Mouse (Mus musculus): ENCODE measurements around the gene Fam167b. TPM values are rescaled to one million over a fixed set of nuclear protein-coding genes. Genes with fewer than 3 reads are reported as not detected.

Gene Fam167b
- 13.1 and 15.0 TPM in 2 replicates for polyA plus RNA-seq (2015; fragmentation: Nextera tagmentation; extraction: Ambion mirVana)

- Histone ChIP-seq H3K9me3 (ENCODE audit: low read length) (no peaks in the 10 kb centered on the region), H3K4me3 (ENCODE audit: low read depth, low read length) (no peak within 1 kb of the TSS; the same call in 1 of the 2 replicates), H3K9ac (replicated peaks) (no peak within 1 kb of the TSS), H3K36me3 (replicated peaks; ENCODE audit: insufficient read depth, low read length) (no peaks in the 10 kb centered on the region), H3K27ac (ENCODE audit: low read depth) (peak within 1 kb of the TSS; percentile 53; the same call in 1 of the 2 replicates), H3K27me3 (ENCODE audit: insufficient read depth, low read length) (no peaks in the 10 kb centered on the region), H3K4me2 (ENCODE audit: low read depth, low read length) (0 out of 2 replicates have a peak within 1 kb of the TSS, but pooled peaks have one; percentile 0), H3K4me1 (ENCODE audit: insufficient read depth) (peaks cover 3% of the 10 kb centered on the region; the same call in 1 of the 2 replicates)
- TF ChIP-seq EP300 (IDR thresholded peaks at IDR 0.05; ENCODE audit: low read depth): no peak
- TF ChIP-seq CTCF (IDR thresholded peaks at IDR 0.05; ENCODE audit: low read depth): no peak
- DNase-seq (no peak), ATAC-seq (peak; percentile 22; the same call in 1 of the 2 replicates)
- 63% methylated on average over 5 of the region's 5 CpGs for WGBS (ENCODE audit: insufficient replicate concordance)
These were observed at the start of gene Fam167b for GRCm38 (mm10) chr4:129578466-129578865. Gene Fam167b (minus strand): TSS chr4:129578549.

- no peak overlapping the region for H3K4me3 ChIP-seq (ENCODE audit: low read depth, low read length)
- TF ChIP-seq EP300 (IDR thresholded peaks at IDR 0.05; ENCODE audit: low read depth) (no peak), CTCF (IDR thresholded peaks at IDR 0.05; ENCODE audit: low read depth) (no peak)
- no peaks in the 10 kb centered on the region for H3K9me3 ChIP-seq (ENCODE audit: low read length)
- H3K4me2 ChIP-seq (ENCODE audit: low read depth, low read length): no peak overlapping the region
- H3K36me3 ChIP-seq (replicated peaks; ENCODE audit: insufficient read depth, low read length): peaks cover 45% of the 10 kb centered on the region
- peaks cover 26% of the 10 kb centered on the region for H3K4me1 ChIP-seq (ENCODE audit: insufficient read depth)
- H3K27me3 ChIP-seq (ENCODE audit: insufficient read depth, low read length): no peaks in the 10 kb centered on the region
- no peak overlapping the region for H3K27ac ChIP-seq (ENCODE audit: low read depth)
- DNase-seq (no peak), ATAC-seq (no peak)
- H3K9ac ChIP-seq (replicated peaks): no peak overlapping the region
- WGBS (ENCODE audit: insufficient replicate concordance): 76% methylated on average over 6 of the region's 6 CpGs
These were observed 47.7 kb upstream of the Fam167b start for GRCm38 (mm10) chr4:129626035-129626434.

- Histone ChIP-seq H3K27me3 (ENCODE audit: insufficient read depth, low read length) (no peaks in the 10 kb centered on the region), H3K27ac (ENCODE audit: low read depth) (peak overlapping the region; percentile 94), H3K4me3 (ENCODE audit: low read depth, low read length) (no peak overlapping the region), H3K4me2 (ENCODE audit: low read depth, low read length) (peak overlapping the region; percentile 93), H3K36me3 (replicated peaks; ENCODE audit: insufficient read depth, low read length) (peaks cover 41% of the 10 kb centered on the region), H3K9ac (replicated peaks) (0 out of 2 replicates have a peak overlapping the region, but pooled peaks have one; percentile 35), H3K4me1 (ENCODE audit: insufficient read depth) (peaks cover 26% of the 10 kb centered on the region), H3K9me3 (ENCODE audit: low read length) (no peaks in the 10 kb centered on the region)
- 49% methylated on average over 4 of the region's 4 CpGs for whole genome bisulfite sequencing (ENCODE audit: insufficient replicate concordance)
- no peak for TF ChIP-seq EP300 (IDR thresholded peaks at IDR 0.05; ENCODE audit: low read depth)
- TF ChIP-seq CTCF (IDR thresholded peaks at IDR 0.05; ENCODE audit: low read depth): no peak
- DNase-seq: no peak
- no peak for ATAC-seq
These were observed 47.1 kb upstream of the Fam167b start for GRCm38 (mm10) chr4:129625496-129625895.

- Histone ChIP-seq H3K9ac (replicated peaks) (peak overlapping the region; percentile 35), H3K27ac (ENCODE audit: low read depth) (peak overlapping the region; percentile 94), H3K4me3 (ENCODE audit: low read depth, low read length) (peak overlapping the region; percentile 66), H3K9me3 (ENCODE audit: low read length) (no peaks in the 10 kb centered on the region), H3K4me2 (ENCODE audit: low read depth, low read length) (peak overlapping the region; percentile 93), H3K4me1 (ENCODE audit: insufficient read depth) (peaks cover 26% of the 10 kb centered on the region), H3K27me3 (ENCODE audit: insufficient read depth, low read length) (no peaks in the 10 kb centered on the region), H3K36me3 (replicated peaks; ENCODE audit: insufficient read depth, low read length) (peaks cover 37% of the 10 kb centered on the region)
- peak; percentile 26 for ATAC-seq
- DNase-seq: peak; percentile 81
- 4% methylated on average over 6 of the region's 6 CpGs for WGBS (ENCODE audit: insufficient replicate concordance)
- TF ChIP-seq CTCF (IDR thresholded peaks at IDR 0.05; ENCODE audit: low read depth) (no peak), EP300 (IDR thresholded peaks at IDR 0.05; ENCODE audit: low read depth) (no peak)
These were observed 46.7 kb upstream of the Fam167b start for GRCm38 (mm10) chr4:129625029-129625370.

GRCm38 (mm10) chr4:129624281-129625028 is 46.1 kb upstream of the Fam167b start:
- peak overlapping the region; percentile 84 for H3K9ac ChIP-seq (replicated peaks)
- 3% methylated on average over 18 of the region's 18 CpGs for WGBS (ENCODE audit: insufficient replicate concordance)
- peaks cover 26% of the 10 kb centered on the region for H3K4me1 ChIP-seq (ENCODE audit: insufficient read depth)
- H3K27me3 ChIP-seq (ENCODE audit: insufficient read depth, low read length): no peaks in the 10 kb centered on the region
- DNase-seq: peak; percentile 90
- H3K27ac ChIP-seq (ENCODE audit: low read depth): peak overlapping the region; percentile 94
- TF ChIP-seq CTCF (IDR thresholded peaks at IDR 0.05; ENCODE audit: low read depth): no peak
- TF ChIP-seq EP300 (IDR thresholded peaks at IDR 0.05; ENCODE audit: low read depth): no peak
- peaks cover 31% of the 10 kb centered on the region for H3K36me3 ChIP-seq (replicated peaks; ENCODE audit: insufficient read depth, low read length)
- peak overlapping the region; percentile 93 for H3K4me2 ChIP-seq (ENCODE audit: low read depth, low read length)
- H3K4me3 ChIP-seq (ENCODE audit: low read depth, low read length): peak overlapping the region; percentile 66
- ATAC-seq: peak; percentile 95
- no peaks in the 10 kb centered on the region for H3K9me3 ChIP-seq (ENCODE audit: low read length)

GRCm38 (mm10) chr4:129623681-129624091 is 45.3 kb upstream of the Fam167b start, which contains the start of gene Ccdc28b:
Gene Ccdc28b (minus strand): TSS chr4:129623947.
- peak; percentile 38 for DNase-seq
- H3K9me3 ChIP-seq (ENCODE audit: low read length): no peaks in the 10 kb centered on the region
- H3K4me1 ChIP-seq (ENCODE audit: insufficient read depth): peaks cover 26% of the 10 kb centered on the region
- H3K4me3 ChIP-seq (ENCODE audit: low read depth, low read length): peak within 1 kb of the TSS; percentile 66
- peak within 1 kb of the TSS; percentile 93 for H3K4me2 ChIP-seq (ENCODE audit: low read depth, low read length)
- peak within 1 kb of the TSS; percentile 94 for H3K27ac ChIP-seq (ENCODE audit: low read depth)
- peak; percentile 30 for ATAC-seq
- H3K36me3 ChIP-seq (replicated peaks; ENCODE audit: insufficient read depth, low read length): peaks cover 23% of the 10 kb centered on the region
- H3K27me3 ChIP-seq (ENCODE audit: insufficient read depth, low read length): no peaks in the 10 kb centered on the region
- WGBS (ENCODE audit: insufficient replicate concordance): under 1% methylated on average over 10 of the region's 10 CpGs
- no peak for TF ChIP-seq CTCF (IDR thresholded peaks at IDR 0.05; ENCODE audit: low read depth)
- TF ChIP-seq EP300 (IDR thresholded peaks at IDR 0.05; ENCODE audit: low read depth): no peak
- peak within 1 kb of the TSS; percentile 84 for H3K9ac ChIP-seq (replicated peaks)

Data from liver, postnatal 0 days (tissue).